Mouse (Mus musculus) T-cell, adult 2 months (primary cell): ENCODE data around the gene Pdpn.

Experiments used
- DNase-seq: peaks from one replicate; pipeline ENCODE4 v3.0.0; 2022; ENCODE audit warnings: low spot score

The Pdpn gene

GRCm38 (mm10) chr4:143298431-143299315 is 691 bp downstream of the Pdpn start:
- no peak for DNase-seq

GRCm38 (mm10) chr4:143297016-143297556 is 2.3 kb downstream of the Pdpn start:
- DNase-seq = no peak

DNA sequence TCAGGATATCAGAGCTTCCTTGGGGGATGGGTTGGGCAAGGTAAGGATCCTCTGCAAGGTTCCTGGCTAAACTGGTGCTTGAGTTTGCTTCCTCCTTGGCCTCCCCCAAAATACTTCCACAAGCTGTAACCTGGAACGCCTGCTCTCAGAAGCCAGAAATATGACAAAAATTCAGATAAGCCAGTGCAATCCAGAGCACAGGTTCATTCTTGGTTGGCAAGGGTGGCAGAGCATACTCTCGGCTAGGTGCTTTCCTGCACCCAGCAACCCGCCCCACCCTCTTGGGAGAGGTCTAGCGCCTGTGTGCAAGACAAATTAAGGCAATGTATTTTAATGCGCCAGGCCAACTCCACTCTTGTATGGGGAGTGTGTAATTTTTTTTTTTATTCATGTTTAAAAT is 3.2 kb downstream of the Pdpn start:
- no peak for DNase-seq

GRCm38 (mm10) chr4:143294324-143294723 is 5.0 kb downstream of the Pdpn start:
- DNase-seq = no peak

DNA sequence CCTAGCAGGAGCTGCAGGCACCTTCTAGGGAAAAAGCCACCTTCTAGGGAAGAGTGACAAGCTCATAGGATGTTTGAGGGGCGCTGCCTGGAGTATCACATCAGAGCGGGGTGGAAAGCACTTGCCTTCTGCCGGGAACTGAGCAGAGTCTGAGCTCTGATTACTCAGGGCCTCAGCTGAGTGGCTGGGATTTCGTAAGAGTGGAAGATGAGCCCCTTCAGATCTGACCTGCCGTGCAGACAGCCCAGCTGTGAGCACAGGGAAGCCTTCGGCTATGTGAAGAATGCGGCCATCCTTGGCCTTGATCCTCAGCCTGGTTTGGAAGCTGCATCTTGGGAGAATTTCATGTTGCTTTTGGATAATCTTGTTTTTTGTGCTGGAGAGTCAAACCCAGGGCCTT is 10.5 kb downstream of the Pdpn start:
- DNase-seq = no peak

DNA sequence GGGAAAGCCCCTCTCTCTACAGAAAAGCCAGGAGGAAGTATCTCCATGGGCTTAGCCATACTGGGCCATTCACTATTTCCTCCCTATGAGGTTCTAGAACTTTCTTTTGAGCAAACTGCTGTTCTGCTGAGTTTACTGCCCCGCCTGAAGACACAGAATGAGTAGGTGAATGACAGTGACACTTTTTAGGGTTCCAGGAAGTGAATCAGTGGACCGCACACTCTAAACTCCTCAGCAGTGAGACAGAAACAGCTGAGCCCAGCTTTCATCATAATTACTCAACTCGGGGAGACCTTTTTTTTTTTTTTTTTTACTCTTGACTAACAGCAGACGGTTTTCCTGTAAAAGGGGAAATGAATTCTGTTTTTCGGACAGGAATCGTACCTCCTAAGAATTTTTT is 10.9 kb downstream of the Pdpn start:
- DNase-seq = no peak

DNA sequence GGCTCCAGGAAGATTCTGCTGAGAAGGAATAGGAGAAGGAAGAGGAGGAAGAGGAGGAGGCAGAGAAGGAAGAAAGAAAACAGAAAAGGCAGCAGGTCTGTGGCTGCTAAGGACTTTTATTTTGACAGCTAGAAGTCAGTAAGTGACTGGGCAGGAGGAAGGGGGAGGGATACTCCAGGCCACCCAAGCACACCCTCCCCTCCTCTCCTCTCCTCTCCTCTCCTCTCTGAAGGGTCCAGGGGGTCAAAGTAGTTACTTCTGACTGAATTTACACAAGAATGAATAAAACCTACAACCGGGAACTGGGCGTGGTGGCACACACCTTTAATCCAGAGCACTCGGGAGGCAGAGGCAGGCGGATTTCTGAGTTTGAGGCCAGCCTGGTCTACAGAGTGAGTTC is 12.3 kb downstream of the Pdpn start:
- DNase-seq = no peak

DNA sequence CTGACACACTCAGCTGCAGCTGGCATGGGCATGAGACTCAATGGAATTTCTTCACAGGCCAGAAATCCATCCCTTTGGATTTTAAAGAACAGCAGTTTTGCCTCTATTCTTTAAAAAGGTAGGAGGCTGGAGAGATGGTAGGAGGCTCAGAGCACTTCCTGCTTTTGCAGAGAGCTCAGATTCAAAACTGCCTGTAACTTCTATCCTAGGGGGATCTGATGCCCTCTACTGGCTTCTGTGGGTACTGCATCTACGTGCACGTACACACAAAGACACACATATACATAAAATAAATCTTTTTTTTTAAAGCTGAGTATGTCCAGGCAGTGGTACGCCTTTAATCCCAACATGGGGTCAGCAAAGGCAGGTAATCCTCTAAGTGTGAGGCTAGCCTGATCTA is 19.2 kb downstream of the Pdpn start:
- no peak for DNase-seq

DNA sequence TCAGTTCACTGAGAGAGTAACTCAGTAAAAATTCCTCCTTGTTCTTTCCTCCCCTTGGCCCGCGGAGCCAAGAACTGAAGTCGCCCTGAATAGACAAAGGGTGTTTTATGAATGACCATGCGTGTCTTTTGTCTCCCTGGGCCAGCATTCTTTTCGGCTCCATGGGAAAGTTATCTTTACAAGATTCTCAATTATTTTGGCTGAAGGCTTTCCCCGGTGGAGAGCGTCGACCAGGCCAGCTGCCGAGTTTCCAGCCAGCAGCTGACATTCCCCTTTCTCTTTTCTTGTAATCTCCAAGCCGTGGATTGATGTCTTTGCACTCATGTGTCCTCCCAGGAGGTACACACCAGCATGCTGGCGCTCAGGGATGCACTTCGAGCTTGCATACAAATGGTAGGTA is 19.7 kb downstream of the Pdpn start:
- no peak for DNase-seq

DNA sequence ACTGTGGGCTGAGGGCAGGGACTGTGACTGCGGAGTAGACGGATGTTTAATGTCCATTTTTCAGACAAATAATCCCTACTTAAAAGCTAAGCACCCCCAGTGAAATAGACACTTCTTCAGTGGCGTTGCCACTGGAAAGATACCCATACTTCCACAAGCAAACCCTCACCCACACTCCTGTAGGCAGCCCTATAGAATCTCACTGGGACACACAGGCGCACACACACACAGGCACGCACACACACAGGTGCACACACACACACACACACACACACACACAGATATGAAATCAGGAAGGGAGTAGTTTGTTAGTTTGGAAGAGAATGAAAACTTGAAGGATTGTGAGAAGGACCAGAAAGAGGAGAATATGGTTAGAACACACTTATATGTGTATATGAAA is 20.3 kb downstream of the Pdpn start:
- no peak for DNase-seq

GRCm38 (mm10) chr4:143278429-143278871 is 20.9 kb downstream of the Pdpn start:
- no peak for DNase-seq

DNA sequence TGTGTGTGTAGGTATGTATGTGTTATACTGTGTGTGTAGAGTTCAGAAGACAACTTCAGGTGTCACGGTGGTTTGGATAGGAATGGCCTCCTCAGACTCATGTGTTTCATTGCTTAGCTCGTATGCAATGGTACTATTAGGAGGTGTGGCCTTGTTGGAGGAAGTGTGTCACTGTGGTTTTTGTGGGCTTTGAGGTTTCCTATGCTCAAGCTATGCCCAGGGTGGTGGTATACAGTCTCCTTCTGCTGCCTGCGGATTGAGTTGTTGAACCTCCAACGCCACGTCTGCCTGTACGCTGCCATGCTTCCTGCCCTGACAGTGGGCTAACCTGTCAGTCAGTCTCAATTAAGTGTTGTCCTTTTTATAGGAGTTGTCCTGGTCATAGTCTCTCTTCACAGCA is 22.0 kb downstream of the Pdpn start:
- DNase-seq = no peak

DNA sequence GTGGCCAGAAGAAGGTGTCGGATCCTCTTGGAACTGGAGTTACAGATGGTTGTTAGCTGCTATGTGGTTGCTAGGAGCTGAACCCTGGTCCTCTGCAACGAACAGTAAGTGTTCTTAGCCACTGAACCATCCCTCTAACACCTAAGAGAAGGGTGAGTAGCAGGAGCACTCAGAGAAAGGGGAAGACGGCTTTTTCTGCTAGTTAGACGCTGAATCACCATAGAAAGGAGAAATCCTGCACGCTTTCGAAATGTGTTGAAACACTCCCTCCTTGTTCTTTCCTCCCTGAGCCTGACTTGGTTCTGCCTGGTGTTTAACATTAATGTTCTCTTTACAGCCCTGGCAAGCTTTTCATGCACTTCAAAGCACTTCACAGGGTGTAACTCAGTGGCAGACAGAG is 27.8 kb downstream of the Pdpn start:
- DNase-seq = no peak

DNA sequence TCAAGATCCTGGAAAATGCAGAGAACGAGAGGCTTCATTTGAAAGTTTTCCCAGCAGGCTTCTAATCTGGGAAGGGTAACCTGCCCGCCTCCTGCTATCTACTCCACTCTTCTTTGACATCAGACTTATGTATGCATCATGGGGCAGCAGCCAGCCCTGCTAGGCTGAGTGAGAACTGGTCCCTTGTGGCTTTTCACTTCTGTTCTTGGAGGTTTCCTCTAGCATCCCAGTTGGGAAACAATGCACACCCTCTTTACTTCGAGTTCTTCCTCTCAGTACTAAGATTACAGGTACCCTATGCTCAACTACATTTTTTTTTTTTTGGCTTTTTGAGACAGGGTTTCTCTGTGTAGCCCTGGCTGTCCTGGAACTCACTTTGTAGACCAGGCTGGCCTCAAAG is 28.5 kb downstream of the Pdpn start:
- DNase-seq = no peak

GRCm38 (mm10) chr4:143262696-143263095 is 36.7 kb downstream of the Pdpn start:
- no peak for DNase-seq

GRCm38 (mm10) chr4:143259718-143260349 is 39.5 kb downstream of the Pdpn start:
- DNase-seq = no peak

DNA sequence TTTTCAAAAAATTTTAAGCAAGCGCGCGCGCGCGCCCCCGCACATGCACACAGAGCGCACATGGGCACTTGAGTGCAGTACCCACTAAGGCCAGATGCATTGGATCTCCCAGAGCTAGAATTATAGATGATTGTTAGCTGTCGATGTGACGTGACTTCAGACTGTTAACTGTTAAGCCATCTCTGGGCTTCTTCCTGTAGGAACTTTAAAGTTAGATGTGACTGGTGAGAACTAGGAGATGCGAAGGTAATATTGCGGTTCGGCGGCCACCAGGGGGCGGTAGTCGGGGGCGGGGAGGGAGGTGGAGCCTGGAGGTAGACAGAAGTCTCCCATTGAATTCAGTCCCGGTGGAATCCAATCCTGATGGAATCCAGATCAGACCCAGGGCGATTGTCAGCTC is 40.8 kb downstream of the Pdpn start:
- peak; percentile 22 for DNase-seq

DNA sequence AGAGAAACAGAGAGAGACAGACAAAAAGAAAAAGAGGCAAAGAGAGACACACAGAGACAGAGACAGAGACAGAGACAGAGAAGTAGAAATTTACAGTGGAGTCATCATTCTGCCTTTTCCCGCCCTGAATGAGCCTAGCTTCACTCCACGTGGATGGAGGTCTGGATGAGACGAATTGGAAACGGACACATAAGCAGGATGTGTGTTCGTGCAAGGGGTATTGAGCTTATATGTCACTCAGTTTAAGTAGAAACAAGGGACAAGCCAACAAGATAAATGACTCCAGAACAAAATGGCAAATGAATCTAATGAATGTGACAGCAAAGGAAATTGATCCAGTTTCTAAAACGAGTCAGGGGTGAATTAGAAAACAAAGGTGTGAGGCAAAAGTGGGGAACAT is 41.4 kb downstream of the Pdpn start:
- DNase-seq = no peak

DNA sequence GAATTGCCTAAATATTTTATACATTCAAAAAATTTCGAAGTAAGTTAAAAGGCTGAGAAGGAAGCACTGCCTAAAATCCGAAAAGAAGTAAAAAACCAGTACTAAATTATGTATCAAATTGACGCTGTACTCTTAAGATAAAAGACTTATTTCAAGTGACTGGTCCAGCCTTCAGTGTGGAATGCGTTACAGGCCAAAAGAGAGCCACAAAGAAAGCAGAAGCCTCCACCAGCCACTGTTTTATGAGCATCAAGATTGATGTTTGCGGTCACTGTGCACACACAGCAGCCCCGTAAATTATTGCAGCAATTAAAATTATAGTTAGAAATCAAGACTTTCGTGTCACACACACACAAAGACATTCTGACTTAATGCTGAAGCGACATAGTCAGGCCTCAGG is 43.8 kb downstream of the Pdpn start:
- DNase-seq = no peak

- DNase-seq = no peak
These were observed 46.0 kb downstream of the Pdpn start for GRCm38 (mm10) chr4:143253356-143253755.

- peak; percentile 11 for DNase-seq
These were observed 51.3 kb downstream of the Pdpn start for GRCm38 (mm10) chr4:143248050-143248449.

DNA sequence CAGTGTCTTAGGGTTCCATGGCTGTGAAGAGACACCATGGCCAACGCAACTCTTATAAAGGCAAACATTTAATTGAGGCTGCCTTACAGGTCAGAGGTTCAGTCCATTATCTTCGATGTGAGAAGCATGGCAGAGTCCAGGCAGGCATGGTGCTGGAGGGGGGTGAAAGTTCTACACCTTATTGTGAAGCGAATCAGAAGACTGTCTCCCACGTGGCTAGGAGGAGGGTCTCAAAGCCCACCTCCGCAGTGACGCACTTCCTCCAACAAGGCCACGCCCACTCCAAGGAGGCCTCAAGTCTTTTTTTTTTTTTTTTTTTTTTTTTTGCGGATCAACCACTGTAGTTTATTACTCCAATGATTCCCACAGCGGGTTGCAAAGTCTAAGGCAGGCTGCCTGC is 58.1 kb downstream of the Pdpn start:
- DNase-seq = no peak

DNA sequence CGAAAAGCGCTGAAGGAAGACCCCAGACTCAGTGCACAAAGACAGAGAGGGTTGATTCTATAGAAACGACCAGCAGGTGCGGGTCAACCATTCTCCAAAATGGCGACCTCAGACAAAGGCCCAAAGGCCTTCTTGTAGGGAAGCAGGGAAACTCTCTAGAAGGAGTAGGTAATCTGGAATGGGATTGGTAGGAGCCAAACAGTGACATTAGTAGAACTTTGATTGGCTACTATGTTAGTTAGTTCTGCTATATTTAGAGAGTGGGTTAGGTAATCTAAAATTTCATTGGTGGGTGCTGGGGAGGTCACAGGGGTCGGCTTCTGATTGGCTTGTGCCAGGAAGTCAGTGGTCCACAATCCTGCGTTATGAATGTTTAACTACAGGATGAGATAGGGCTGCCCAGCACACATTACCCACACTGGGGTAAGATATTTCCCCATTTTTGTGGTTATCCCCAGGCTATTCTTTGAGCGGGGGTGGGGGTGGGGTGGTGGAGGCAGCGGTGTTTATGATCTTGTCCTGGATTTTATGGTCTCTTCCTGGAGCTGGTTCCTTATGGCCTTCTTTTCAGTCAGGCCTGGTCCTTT is 59.7 kb downstream of the Pdpn start:
- no peak for DNase-seq
